Mouse (Mus musculus) gonadal fat pad, adult 2 months (tissue): ENCODE results near the gene Slc35e1. TPM values are rescaled to one million over a fixed set of nuclear protein-coding genes. Genes with fewer than 3 reads are reported as not detected.

Experiments
- DNase-seq: peaks from one replicate; pipeline ENCODE4 v3.0.0-alpha.2; 2012; ENCODE audit warnings: low read depth
- polyA plus RNA-seq: library from polyadenylated mRNA; depleted of rRNA; stranded (reverse); fragments of >200 nt; gene quantifications from 2 replicates; pipeline ENCODE4 v1.2.3, GENCODE M21; 2012; rRNA removed

The Slc35e1 gene
- 65.5 and 66.4 TPM in 2 replicates for polyA plus RNA-seq

- DNase-seq, result no peak
Observed at GRCm38 (mm10) chr8:72491680-72492621, at the start of gene Slc35e1. Gene Slc35e1 (minus strand): TSS chr8:72492614.

DNA sequence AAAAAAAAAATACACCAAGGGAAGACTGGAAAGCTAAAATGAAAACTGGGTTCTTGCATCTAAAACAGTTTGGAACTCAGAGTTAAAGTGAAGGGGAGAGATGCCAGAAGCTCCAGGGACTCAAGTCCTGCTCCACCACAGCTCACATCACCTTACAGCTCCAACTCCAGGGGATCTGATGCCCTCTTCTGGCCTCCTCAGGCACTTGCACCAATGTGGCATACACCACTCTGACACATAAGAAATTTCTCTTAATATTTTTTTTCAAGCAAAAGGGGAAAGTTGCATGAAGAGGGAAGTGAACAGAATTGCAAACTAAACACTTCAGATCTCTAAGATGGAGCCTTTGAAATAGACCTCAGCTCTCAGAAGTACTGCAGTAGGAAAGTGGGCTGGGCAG, 46.8 kb upstream of the Slc35e1 start:
- DNase-seq, result no peak

DNA sequence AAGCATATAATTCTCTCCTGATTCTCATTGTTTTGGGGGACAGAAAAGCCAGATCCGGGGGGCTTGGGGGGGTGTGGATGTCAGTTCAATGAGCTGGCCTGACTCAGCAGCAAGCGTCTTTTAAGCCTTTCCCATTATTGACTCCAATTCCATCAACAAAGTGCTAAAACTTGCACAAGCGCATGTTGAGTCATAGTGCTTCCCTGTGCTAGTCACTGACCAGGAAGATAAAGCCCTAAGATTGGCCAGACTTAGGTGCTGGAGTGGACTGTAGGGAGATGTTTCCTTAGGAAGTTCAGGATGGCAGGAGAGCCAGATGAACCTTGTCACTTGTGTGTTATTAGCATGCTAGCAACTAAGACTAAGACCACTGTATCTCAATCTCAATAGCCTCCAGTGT, 42.5 kb upstream of the Slc35e1 start:
- DNase-seq, result no peak

DNA sequence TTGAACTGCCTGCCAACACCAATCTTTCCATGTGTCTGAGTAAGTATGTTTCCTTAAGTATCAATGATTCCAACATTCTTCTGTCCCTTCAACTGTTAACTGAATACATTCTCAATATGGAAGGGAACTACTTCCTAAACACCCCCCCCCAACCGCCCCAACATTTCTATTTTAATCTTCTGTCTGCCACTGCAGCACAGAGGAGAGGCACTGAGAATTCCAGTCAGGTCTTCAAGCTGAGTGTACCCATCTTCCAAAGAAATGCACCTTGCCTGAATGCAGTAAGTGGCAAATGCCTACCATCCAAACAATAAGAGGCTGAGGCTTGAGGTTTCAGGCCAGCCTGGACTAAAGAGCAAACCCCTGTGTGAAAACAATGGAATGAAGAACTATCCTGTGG, 39.7 kb upstream of the Slc35e1 start:
- no peak for DNase-seq

- no peak for DNase-seq
Observed at GRCm38 (mm10) chr8:72521888-72522287, 29.5 kb upstream of the Slc35e1 start.

DNA sequence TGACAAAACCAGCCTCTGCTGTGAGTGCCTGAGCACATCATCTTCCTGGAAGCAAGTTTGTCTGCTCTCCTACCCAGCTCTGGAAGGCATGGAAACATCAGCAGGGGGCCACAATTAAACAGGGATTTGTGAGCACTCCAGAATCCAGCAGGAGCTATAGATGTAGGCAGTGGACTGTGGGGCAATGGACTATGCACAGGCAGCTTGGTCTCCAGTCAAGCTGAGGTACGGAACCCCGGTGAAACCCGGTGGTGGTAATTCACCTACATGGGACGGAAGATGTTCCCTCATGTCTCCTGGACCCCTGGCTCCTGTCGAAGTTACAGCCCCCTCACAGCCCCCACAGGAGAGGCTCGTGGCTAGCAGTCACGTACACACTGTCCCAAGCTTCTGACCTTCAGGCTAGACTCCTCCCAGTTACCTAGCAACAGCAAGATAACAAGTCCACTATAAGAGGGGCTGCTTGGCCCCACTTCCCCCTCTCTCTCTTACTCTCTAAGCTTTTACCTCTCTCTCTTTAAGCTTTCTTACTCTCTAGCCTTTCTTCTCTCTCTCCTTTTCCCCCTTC, 25.1 kb upstream of the Slc35e1 start:
- no peak for DNase-seq

GRCm38 (mm10) chr8:72513158-72513557, 20.7 kb upstream of the Slc35e1 start:
- no peak for DNase-seq

DNA sequence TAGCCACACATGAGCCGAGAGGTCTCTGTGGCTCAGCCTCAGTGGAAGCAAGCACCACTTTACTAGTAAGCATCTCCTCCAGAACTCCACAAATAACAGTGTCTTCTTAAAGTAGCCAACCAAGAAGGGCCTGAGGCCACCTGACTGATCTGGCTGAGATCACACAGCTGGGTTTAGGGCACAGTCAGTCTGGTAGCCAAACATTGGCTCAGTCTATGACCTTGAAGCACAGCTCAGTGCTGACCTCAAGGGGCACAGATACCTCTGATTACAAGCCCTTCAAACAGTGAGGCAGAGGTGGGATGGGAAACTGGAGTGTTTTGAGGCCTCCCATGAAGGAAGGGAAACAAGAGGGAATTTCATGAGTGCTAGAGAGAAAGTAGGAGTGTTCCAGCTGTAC, 20.2 kb upstream of the Slc35e1 start:
- DNase-seq, result no peak

DNA sequence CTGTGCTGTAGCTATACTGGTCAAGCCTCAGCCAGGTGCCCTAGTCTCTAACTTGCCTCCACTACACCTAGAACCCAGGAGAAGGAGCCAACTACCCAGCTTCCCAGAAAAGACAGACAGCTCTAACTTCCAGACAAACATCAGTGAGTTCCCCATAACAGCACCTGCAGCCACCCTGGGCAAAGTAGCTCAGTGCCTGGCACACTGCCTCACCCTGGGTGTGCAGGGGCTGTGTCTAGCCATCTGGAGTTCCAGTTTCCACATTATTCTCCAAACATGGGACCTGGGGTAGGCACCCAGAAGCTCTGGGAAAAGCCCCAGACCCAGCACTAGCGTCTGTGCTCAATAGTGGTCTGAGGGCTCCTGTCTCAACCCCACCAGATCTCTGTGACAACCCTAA, 15.1 kb upstream of the Slc35e1 start:
- DNase-seq, result no peak

GRCm38 (mm10) chr8:72504637-72505314, 12.4 kb upstream of the Slc35e1 start:
- DNase-seq, result no peak

DNA sequence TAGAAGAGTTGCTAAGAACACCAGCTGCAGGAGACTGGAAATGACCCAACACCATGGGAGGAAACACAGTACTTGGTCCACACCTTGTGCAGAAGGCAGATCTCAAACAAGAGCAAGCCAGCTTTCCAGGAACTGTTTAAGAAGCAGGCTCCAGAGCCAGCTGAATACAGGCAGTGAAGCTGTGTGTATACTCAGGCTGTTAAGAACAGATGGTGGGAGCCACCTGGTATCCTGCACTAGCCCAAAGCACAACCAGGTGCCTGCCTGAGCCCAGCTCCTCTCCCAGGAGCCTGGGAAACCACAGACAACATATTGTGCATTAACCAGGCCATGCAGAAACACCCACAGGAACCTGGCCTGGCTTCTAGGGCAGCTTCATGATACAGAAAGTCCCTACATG, 11.7 kb upstream of the Slc35e1 start:
- no peak for DNase-seq

GRCm38 (mm10) chr8:72500521-72500931, 8.1 kb upstream of the Slc35e1 start:
- no peak for DNase-seq

- no peak for DNase-seq
Observed at GRCm38 (mm10) chr8:72499521-72500284, 7.3 kb upstream of the Slc35e1 start.

DNA sequence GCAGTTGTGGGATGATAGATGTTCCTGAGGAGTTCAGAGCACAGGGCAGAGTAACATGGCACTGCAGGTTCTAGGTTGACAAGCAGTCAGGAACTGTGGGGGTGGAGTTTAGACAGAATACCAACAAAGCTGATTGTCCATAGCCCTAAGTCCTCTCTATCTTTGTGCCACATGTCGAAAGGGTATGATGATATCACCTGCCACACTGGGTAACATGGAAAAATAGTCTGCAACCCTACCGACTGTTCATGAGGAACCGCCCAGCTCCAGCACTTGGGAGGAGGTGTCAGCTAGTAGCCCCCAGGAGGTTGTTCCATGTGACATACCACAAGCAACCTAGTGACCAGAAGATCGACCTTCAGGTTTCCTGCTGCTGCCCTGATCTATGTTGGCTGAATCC, 6.1 kb upstream of the Slc35e1 start:
- no peak for DNase-seq

- no peak for DNase-seq
Observed at GRCm38 (mm10) chr8:72497911-72498310, 5.5 kb upstream of the Slc35e1 start.

- no peak for DNase-seq
Observed at GRCm38 (mm10) chr8:72496217-72496616, 3.8 kb upstream of the Slc35e1 start.

GRCm38 (mm10) chr8:72495411-72496111, 3.1 kb upstream of the Slc35e1 start:
- no peak for DNase-seq

- DNase-seq, result no peak
Observed at GRCm38 (mm10) chr8:72493381-72493780, 967 bp upstream of the Slc35e1 start.

- peak; percentile 79 for DNase-seq
Observed at GRCm38 (mm10) chr8:72492622-72493081, 238 bp upstream of the Slc35e1 start.

DNA sequence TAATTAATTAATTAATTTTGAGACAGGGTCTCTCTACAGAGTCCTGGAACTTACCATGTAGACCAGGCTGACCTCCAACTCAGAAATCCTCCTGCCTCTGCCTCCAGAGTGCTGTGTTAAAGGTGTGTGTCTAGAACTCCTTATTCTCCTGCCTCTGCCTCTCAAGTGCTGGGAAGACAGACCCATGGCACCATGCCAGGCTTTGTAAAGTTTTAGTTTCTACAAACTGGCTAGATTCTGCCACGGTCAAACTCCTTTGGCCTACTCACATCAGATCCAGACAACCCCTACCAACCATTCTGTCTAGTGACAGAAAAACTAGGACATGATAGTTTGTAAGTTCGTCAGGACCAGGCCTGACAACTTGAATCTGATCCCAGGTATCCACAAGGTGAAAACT, 1.4 kb downstream of the Slc35e1 start:
- DNase-seq, result no peak

DNA sequence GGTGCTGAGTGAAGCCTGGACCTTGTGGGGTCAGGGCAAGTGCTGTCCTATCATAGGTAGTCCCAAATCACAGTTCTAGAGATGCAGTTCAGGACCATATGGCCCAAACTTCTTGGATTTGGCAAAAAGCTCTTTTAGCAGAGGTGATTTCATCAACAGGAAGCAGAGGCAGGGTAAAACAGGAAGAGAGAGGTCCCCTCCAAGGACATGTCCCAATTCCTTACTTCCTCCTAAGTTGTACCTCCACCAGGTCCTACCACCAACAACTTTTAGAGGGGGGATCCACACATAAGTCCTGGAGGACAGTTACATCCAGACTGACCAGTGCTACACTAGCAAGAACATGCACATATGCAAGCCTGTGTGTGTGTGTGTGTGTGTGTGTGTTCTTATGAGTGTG, 5.4 kb downstream of the Slc35e1 start:
- DNase-seq, result no peak
